Comparison of ENCODE assay signal across 11 mouse cellular contexts in genomic region chr8:117388370-117388769, GRCm38 (mm10).
DNase-seq lines count a peak whose midpoint lies in the region; ATAC-seq and TF ChIP-seq lines count a peak whose summit lies in the region.
"Had no signal": no experiment of that assay in that cellular context is flagged by ENCODE, and none has a peak within 500 bp of the region (broad histone marks: within the 10 kb centered on the region; RNA-seq: fewer than 3 reads in every experiment).

No protein-coding gene starts in this region.

- no peak for TF ChIP-seq CTCF in lung, adult 2 months (IDR thresholded peaks at IDR 0.05; ENCODE audit: insufficient read depth, low read length)

- peak; percentile 68 for ATAC-seq in kidney, embryonic 16.5 days (ENCODE audit: low FRiP score, low TSS enrichment)

- no peak overlapping the region for H3K9ac ChIP-seq in kidney, embryonic 16.5 days (replicated peaks; ENCODE audit: low read length)
- H3K9ac ChIP-seq: liver, embryonic 14.5 days had no signal

- peak overlapping the region; percentile 51; the same call in 1 of the 2 replicates for H3K27ac ChIP-seq in kidney, embryonic 16.5 days (ENCODE audit: low read length)
- H3K27ac ChIP-seq: liver, embryonic 14.5 days; midbrain, embryonic 10.5 days had no signal

- no peak overlapping the region for H3K4me2 ChIP-seq in kidney, embryonic 16.5 days (replicated peaks; ENCODE audit: low read depth, low read length)

- no peak for TF ChIP-seq POLR2A in lung, adult 2 months (IDR thresholded peaks at IDR 0.05; ENCODE audit: borderline replicate concordance, extremely low read depth, low read depth, low read length)

- peaks cover 7% of the 10 kb centered on the region for H3K9me3 ChIP-seq in kidney, embryonic 16.5 days (ENCODE audit: low read length)

- no peak overlapping the region for H3K4me3 ChIP-seq in lung, adult 2 months (replicated peaks; ENCODE audit: extremely low read depth, low read depth, low read length)
- H3K4me3 ChIP-seq in kidney, embryonic 16.5 days (ENCODE audit: low read length), result no peak overlapping the region
- H3K4me3 ChIP-seq: forebrain, embryonic 10.5 days; midbrain, embryonic 10.5 days had no signal

- 0 out of 2 replicates have a peak, but pooled peaks cover 7% of the 10 kb centered on the region for H3K36me3 ChIP-seq in kidney, embryonic 16.5 days (ENCODE audit: insufficient read depth, low read length)

- H3K27me3 ChIP-seq in kidney, embryonic 16.5 days (ENCODE audit: insufficient read depth, low read length), result no peaks in the 10 kb centered on the region

- H3K4me1 ChIP-seq in lung, adult 2 months (ENCODE audit: control insufficient read depth, insufficient read depth, low read length), result peaks cover 2% of the 10 kb centered on the region; the same call in 1 of the 2 replicates
- peaks cover 22% of the 10 kb centered on the region for H3K4me1 ChIP-seq in kidney, embryonic 16.5 days (ENCODE audit: insufficient read depth, low read length)

- peak; percentile 74 for DNase-seq in adrenal gland, adult 2 months
- DNase-seq in adrenal gland, adult 18-20 months (ENCODE audit: low spot score in 2 of 2), result no peak
- DNase-seq in lung, postnatal 36 days, result peak; percentile 47
- no peak for DNase-seq in lung, adult 2 months
- peak; percentile 83 for DNase-seq in retina, postnatal 1 day
- DNase-seq in urinary bladder, postnatal 4 days (ENCODE audit: low spot score in 2 of 2), result no peak
- no peak for DNase-seq in urinary bladder, postnatal 25 days (ENCODE audit: low spot score)

- 53% methylated on average over 8 of the region's 8 CpGs for WGBS in lung, adult 2 months
- 26% methylated on average over 8 of the region's 8 CpGs for WGBS in kidney, embryonic 16.5 days

Comparison
In these comparisons a context has a peak if more than half of its experiments do, and no peak if none do; other contexts are left out.
1. DNase-seq: peak in adrenal gland, adult 2 months (single experiment), lung, postnatal 36 days (single experiment) and retina, postnatal 1 day (single experiment); none in adrenal gland, adult 18-20 months (0 of 2), lung, adult 2 months (single experiment), urinary bladder, postnatal 4 days (0 of 2) and urinary bladder, postnatal 25 days (single experiment).